Mouse (Mus musculus): ENCODE measurements at regions not wholly inside any gene's neighbourhood (a gene's known extent, or its start where the extent isn't known, plus 50 kb on each side); places are given as distances from the start of the nearest gene placed in this dataset.
"Not testable (repeated sequence)": the region's sequence is repeated elsewhere in the genome, so short reads cannot be mapped to it uniquely, and the experiment has no call there.

- no peak for DNase-seq (ENCODE audit: low spot score in 2 of 2)
These were observed 349.7 kb upstream of the Rgma start for GRCm38 (mm10) chr7:73025640-73026039.

DNA sequence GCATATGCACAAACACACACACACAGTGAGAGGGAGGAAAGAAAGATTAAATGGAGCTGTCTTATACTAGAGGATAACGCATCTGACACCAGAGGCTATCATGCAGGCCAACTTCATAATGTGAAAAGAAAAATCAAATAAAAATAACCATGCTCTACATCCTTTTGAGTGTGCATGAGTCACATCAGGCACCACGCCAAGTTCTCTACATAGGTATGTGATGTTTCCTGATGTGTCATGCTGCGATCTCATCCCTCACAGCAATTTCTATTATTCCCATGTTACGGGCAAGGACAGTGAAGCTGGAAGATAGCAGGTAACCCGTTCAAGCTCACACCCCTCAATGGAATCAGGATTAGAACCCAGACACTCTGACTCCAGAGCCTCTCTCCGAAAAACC lies 346.4 kb upstream of the Rgma start:
- DNase-seq (ENCODE audit: low spot score in 2 of 2), result no peak

DNA sequence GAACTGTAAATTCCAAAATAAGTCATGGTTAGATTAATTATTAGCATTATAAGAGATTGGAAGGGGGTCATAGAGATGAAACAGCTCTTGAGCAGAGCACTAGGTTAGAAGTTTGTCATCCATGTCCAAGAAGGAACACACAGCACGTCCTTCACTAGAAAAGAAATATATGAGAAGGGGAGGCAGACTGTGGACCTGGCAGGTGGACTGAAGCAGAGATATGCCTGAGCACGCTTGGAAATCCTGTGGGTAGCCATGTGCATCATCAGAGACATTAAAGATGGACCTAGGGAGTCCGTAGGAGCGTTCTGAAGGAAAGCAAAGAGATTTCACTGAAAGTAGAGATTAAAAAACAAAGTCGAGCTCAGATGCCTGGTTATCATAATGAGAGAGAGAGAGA lies 343.9 kb upstream of the Rgma start:
- no peak for DNase-seq (ENCODE audit: low spot score in 2 of 2)

GRCm38 (mm10) chr7:73032316-73032980 lies 342.9 kb upstream of the Rgma start:
- DNase-seq (ENCODE audit: low spot score in 2 of 2), result no peak

GRCm38 (mm10) chr7:73036801-73037555 lies 338.3 kb upstream of the Rgma start:
- DNase-seq (ENCODE audit: low spot score in 2 of 2), result no peak

DNA sequence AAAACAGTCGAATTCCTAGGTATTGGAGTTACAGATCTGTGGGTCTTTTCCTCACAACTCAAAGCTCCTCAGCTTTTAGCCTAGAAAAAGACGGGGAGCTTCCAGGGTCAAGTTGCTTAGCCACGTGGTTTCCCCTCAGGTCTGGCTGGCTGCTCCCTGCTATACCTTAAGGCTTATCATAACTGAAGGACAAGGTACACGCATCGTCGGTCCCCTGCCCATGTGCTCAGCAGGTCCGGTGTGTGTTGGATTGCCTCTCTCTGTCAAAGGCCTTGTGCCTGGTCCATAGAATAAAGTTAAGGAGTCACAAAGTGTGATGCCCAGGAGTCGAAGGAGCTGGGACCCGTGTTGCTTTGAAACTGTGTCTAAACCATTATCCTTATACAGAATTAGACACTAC lies 337.7 kb upstream of the Rgma start:
- no peak for DNase-seq (ENCODE audit: low spot score in 2 of 2)

- DNase-seq (ENCODE audit: low spot score in 2 of 2), result no peak
These were observed 335.4 kb upstream of the Rgma start for GRCm38 (mm10) chr7:73039921-73040320.

DNA sequence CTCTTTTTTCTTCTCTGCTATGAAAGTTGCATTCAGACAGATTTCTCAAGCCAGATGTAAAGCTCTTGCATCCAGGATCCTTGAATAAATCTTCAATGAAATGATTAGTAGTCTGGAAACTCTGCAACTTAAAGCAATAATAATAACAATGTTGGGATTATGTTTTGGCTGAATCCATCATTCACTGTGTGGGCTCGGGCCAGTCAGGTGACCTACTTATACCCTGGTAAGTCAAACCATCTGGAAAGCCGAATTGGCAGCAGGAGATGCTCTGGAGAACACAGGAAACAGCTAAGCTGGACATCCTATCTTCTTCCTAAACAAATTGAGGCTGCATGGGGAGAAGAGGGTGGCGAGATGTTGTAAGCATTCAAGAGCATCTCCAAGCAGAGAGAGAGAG lies 331.0 kb upstream of the Rgma start:
- DNase-seq (ENCODE audit: low spot score in 2 of 2), result no peak

- no peak for DNase-seq (ENCODE audit: low spot score in 2 of 2)
These were observed 319.4 kb upstream of the Rgma start for GRCm38 (mm10) chr7:73055891-73056290.

GRCm38 (mm10) chr7:73063556-73063955 lies 311.8 kb upstream of the Rgma start:
- DNase-seq (ENCODE audit: low spot score in 2 of 2), result no peak

DNA sequence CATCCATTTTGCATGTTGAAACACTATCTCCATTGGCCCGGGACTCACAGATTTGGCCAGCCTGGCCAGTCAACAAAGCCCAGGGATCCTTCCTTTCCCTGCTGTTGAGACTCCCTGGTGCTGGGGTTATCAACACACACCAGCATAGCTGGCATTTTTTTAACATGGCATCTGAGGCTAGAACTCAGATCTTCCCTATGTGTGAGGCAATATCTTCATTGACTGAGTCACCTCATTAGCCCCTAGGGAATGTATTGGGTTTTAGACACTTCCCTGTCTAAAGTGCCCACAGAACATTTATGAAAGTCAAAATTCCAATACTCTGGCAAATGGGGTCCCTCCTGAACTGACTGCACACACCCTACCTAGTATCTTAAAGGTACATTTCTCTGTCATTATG lies 306.8 kb upstream of the Rgma start:
- DNase-seq (ENCODE audit: low spot score in 2 of 2), result no peak

DNA sequence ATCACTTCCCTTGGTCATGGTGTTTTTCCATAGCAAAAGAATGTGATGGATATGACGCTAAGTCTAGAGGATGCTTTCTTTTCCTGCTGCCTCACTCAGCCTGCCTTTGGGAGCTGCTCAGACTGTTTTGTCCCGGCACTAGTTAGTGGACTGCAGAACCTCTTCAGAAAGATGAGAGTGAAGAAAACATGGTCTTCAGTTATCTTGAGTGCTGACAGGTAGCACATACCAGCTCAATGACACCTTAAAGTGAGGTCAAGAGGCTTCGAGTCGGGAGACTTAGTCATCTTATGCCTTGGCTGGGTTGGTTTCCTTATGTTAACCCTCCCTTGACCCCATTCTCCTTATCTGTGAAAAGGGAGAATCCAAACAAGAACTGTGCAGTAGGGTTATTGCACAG lies 306.0 kb upstream of the Rgma start:
- no peak for DNase-seq (ENCODE audit: low spot score in 2 of 2)

DNA sequence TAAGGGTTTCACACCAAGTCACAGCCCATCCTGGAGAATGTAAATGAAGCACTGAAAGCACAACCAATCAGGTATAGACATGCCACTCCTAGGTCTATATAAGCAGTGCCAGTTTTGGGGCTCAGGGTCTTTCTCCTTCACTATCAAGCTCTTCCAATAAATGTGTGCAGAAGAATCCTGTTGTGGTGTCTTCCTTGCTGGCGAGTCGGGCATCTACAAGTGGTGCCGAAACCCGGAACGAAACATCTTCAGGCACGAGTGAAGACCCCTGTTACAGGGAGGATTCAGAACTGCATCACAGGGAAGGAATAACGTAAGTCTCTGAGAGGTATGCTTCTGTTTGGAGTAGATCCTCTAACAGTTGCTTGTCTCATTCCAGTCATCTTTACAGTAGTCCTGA lies 299.9 kb upstream of the Rgma start:
- not testable (repeated sequence) for DNase-seq (ENCODE audit: low spot score in 2 of 2)

DNA sequence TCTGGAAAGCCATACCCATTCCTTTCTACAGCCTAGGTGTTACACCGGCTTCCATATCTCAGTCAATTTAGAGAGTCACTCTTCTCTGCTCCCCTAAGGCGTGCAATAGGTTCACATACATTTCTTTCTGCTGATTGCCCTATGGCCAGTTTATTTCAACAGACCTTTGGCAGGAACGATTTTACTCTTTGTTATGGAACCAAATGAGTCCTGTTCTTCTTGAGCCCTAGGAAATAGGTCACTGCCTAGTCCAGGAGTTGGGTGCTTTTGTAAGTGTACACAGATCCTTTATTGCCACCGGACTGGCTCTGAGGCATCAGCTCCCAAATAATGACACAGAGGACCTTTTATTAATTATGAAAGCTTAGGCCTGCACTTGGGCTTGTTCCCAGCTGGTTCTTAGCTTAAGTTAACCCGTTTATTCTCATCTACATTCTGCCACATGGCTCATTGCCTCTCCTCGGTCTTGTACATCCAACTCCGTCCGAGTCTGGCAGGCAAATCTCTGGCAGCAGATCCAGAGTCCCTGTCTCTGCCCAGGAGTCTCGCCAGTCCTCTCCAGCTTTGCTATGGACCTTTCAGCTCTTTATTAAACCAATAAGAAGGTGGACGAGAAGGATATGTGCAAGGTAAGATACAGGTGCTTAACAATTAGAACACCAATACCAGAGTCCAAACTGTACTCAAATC lies 287.7 kb upstream of the Rgma start:
- no peak for DNase-seq (ENCODE audit: low spot score in 2 of 2)

- DNase-seq (ENCODE audit: low spot score in 2 of 2), result no peak
These were observed 287.0 kb upstream of the Rgma start for GRCm38 (mm10) chr7:73088321-73088720.

- no peak for DNase-seq (ENCODE audit: low spot score in 2 of 2)
These were observed 283.6 kb upstream of the Rgma start for GRCm38 (mm10) chr7:73091758-73092157.

GRCm38 (mm10) chr7:73094059-73094458 lies 281.2 kb upstream of the Rgma start:
- no peak for DNase-seq (ENCODE audit: low spot score in 2 of 2)

DNA sequence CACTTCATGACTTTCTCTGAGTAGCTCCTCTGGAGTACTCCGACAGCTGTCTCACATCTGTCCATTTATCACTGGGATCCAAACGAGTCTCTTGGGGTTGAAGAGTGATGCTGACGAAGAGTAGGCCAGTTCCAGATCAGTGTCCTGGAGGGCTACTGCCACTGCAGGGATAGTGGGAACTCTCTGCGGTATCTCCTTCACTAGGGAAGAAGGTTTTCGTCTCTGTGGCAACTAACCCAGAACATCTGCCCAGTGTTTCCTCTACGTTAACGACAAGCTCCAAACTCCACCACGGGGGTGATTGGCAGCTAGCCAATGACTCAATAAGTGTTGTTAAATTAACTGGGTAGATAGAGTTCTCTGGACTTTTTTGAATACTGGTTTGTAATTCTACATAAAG lies 256.4 kb upstream of the Rgma start:
- DNase-seq (ENCODE audit: low spot score in 2 of 2), result peak in 1 of 2 experiments; percentile 11

- no peak for DNase-seq (ENCODE audit: low spot score in 2 of 2)
These were observed 255.0 kb upstream of the Rgma start for GRCm38 (mm10) chr7:73120276-73120675.

GRCm38 (mm10) chr7:73124976-73125375 lies 250.3 kb upstream of the Rgma start:
- no peak for DNase-seq (ENCODE audit: low spot score in 2 of 2)

DNA sequence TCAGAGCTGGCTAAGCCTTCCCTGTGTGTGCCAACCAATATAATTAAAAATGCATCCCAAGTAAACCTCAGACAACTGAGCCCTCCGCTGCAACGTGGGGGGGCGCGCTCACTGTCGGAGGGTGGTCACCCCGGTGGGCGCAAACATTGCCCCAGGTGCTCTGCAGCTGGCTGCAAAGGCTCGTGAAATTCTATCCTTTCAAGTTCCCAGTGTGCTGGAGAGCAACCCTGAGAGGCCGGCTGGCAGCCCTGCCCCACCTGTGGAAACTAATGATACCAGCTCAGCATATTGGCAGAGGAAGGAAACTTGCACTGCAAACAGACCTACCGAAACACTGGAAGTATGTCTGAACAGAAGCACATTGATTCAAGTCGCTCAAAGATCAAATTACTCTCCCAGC lies 249.4 kb upstream of the Rgma start:
- DNase-seq (ENCODE audit: low spot score in 2 of 2), result no peak

- DNase-seq (ENCODE audit: low spot score in 2 of 2), result no peak
These were observed 239.5 kb upstream of the Rgma start for GRCm38 (mm10) chr7:73135786-73136185.

- DNase-seq (ENCODE audit: low spot score in 2 of 2), result no peak
These were observed 237.0 kb upstream of the Rgma start for GRCm38 (mm10) chr7:73138269-73138668.

Measured in spleen, postnatal 36 days (tissue).